16 mouse cellular contexts compared by ENCODE assay signal in genomic region chr5:123997811-123998210, GRCm38 (mm10). TPM values are rescaled to one million over a fixed set of nuclear protein-coding genes. Genes with fewer than 3 reads are reported as not detected.
DNase-seq lines count a peak whose midpoint lies in the region; ATAC-seq and TF ChIP-seq lines count a peak whose summit lies in the region.
"Had no signal": no experiment of that assay in that cellular context is flagged by ENCODE, and none has a peak within 500 bp of the region (broad histone marks: within the 10 kb centered on the region; RNA-seq: fewer than 3 reads in every experiment).

No protein-coding gene starts in this region.

- no peak overlapping the region for H3K4me2 ChIP-seq in forebrain, embryonic 13.5 days
- no peak overlapping the region for H3K4me2 ChIP-seq in midbrain, embryonic 16.5 days (ENCODE audit: low read length)
- H3K4me2 ChIP-seq in hindbrain, postnatal 0 days (ENCODE audit: low read depth, low read length) = no peak overlapping the region
- H3K4me2 ChIP-seq: embryonic facial prominence, embryonic 13.5 days; liver, embryonic 15.5 days had no signal

- no peak for DNase-seq in forebrain, embryonic 10.5 days (ENCODE audit: extremely low spot score, low spot score)
- no peak for DNase-seq in midbrain, embryonic 10.5 days (ENCODE audit: low spot score)
- DNase-seq in ZHBTc4 (ENCODE audit: low read depth, low spot score) = peak; percentile 42
- no peak for DNase-seq in hindbrain, postnatal 0 days (ENCODE audit: low spot score)
- no peak for DNase-seq in lung, postnatal 36 days
- no peak for DNase-seq in lung, postnatal 25 days (ENCODE audit: low spot score)
- DNase-seq: adrenal gland, adult 2 months; heart, adult 2 months; kidney, adult 9 months; thymus, adult 18-20 months had no signal

- peaks cover 30% of the 10 kb centered on the region for H3K36me3 ChIP-seq in forebrain, embryonic 13.5 days (ENCODE audit: poor library complexity, severe bottlenecking)
- H3K36me3 ChIP-seq in forebrain, embryonic 10.5 days (replicated peaks) = peaks cover 29% of the 10 kb centered on the region; the same call in 1 of the 2 replicates
- peaks cover 6% of the 10 kb centered on the region; the same call in 1 of the 2 replicates for H3K36me3 ChIP-seq in midbrain, embryonic 10.5 days
- peaks cover 8% of the 10 kb centered on the region; the same call in 1 of the 2 replicates for H3K36me3 ChIP-seq in midbrain, embryonic 16.5 days (ENCODE audit: control insufficient read depth, insufficient read depth, low read length)
- H3K36me3 ChIP-seq in hindbrain, postnatal 0 days (ENCODE audit: insufficient read depth, low read length) = peaks cover 33% of the 10 kb centered on the region; the same call in 1 of the 2 replicates

- peaks cover 21% of the 10 kb centered on the region for H3K4me1 ChIP-seq in forebrain, embryonic 13.5 days
- peaks cover 18% of the 10 kb centered on the region for H3K4me1 ChIP-seq in forebrain, embryonic 10.5 days
- H3K4me1 ChIP-seq in midbrain, embryonic 10.5 days = peaks cover 23% of the 10 kb centered on the region
- H3K4me1 ChIP-seq in midbrain, embryonic 16.5 days (ENCODE audit: control insufficient read depth, insufficient read depth, low read length) = no peaks in the 10 kb centered on the region
- H3K4me1 ChIP-seq in hindbrain, postnatal 0 days (ENCODE audit: insufficient read depth, low read length) = peaks cover 3% of the 10 kb centered on the region; the same call in 1 of the 2 replicates

- no peak for TF ChIP-seq CTCF in hindbrain, postnatal 0 days (IDR thresholded peaks at IDR 0.05; ENCODE audit: low read depth)

- H3K9ac ChIP-seq in forebrain, embryonic 13.5 days = no peak overlapping the region
- no peak overlapping the region for H3K9ac ChIP-seq in midbrain, embryonic 16.5 days (ENCODE audit: low read depth, low read length)
- no peak overlapping the region for H3K9ac ChIP-seq in hindbrain, postnatal 0 days (replicated peaks; ENCODE audit: low read length)
- H3K9ac ChIP-seq: embryonic facial prominence, embryonic 13.5 days; liver, embryonic 15.5 days had no signal

- H3K4me3 ChIP-seq in forebrain, embryonic 13.5 days = no peak overlapping the region
- no peak overlapping the region for H3K4me3 ChIP-seq in forebrain, embryonic 10.5 days
- no peak overlapping the region for H3K4me3 ChIP-seq in midbrain, embryonic 10.5 days
- no peak overlapping the region for H3K4me3 ChIP-seq in midbrain, embryonic 16.5 days (ENCODE audit: low read depth, low read length)
- no peak overlapping the region for H3K4me3 ChIP-seq in hindbrain, postnatal 0 days (ENCODE audit: low read length)
- H3K4me3 ChIP-seq: embryonic facial prominence, embryonic 13.5 days; heart, adult 2 months; liver, embryonic 15.5 days had no signal

- WGBS in forebrain, embryonic 13.5 days = 64% methylated on average over 16 of the region's 16 CpGs
- WGBS in forebrain, embryonic 10.5 days = 89% methylated on average over 16 of the region's 16 CpGs
- WGBS in midbrain, embryonic 10.5 days = 91% methylated on average over 16 of the region's 16 CpGs
- WGBS in midbrain, embryonic 16.5 days = 63% methylated on average over 15 of the region's 16 CpGs
- 42% methylated on average over 16 of the region's 16 CpGs for WGBS in hindbrain, postnatal 0 days

- no peaks in the 10 kb centered on the region for H3K27me3 ChIP-seq in forebrain, embryonic 13.5 days
- no peaks in the 10 kb centered on the region for H3K27me3 ChIP-seq in forebrain, embryonic 10.5 days (ENCODE audit: poor library complexity, severe bottlenecking)
- no peaks in the 10 kb centered on the region for H3K27me3 ChIP-seq in midbrain, embryonic 10.5 days (ENCODE audit: low read depth, poor library complexity, severe bottlenecking)
- H3K27me3 ChIP-seq in midbrain, embryonic 16.5 days (ENCODE audit: control insufficient read depth, insufficient read depth, low read depth, low read length) = no peaks in the 10 kb centered on the region
- no peaks in the 10 kb centered on the region for H3K27me3 ChIP-seq in hindbrain, postnatal 0 days (ENCODE audit: insufficient read depth, low read length)
- H3K27me3 ChIP-seq: embryonic facial prominence, embryonic 13.5 days; liver, embryonic 15.5 days; Patski had no signal

- no peak for ATAC-seq in forebrain, embryonic 13.5 days
- no peak for ATAC-seq in midbrain, embryonic 16.5 days
- ATAC-seq in hindbrain, postnatal 0 days = no peak
- ATAC-seq: Patski had no signal

- H3K27ac ChIP-seq in forebrain, embryonic 13.5 days = peak overlapping the region; percentile 68
- no peak overlapping the region for H3K27ac ChIP-seq in forebrain, embryonic 10.5 days
- H3K27ac ChIP-seq in midbrain, embryonic 10.5 days (replicated peaks) = peak overlapping the region; percentile 39; the same call in 1 of the 2 replicates
- no peak overlapping the region for H3K27ac ChIP-seq in midbrain, embryonic 16.5 days (ENCODE audit: low read length)
- H3K27ac ChIP-seq in hindbrain, postnatal 0 days = peak overlapping the region; percentile 52
- H3K27ac ChIP-seq: embryonic facial prominence, embryonic 13.5 days; heart, adult 2 months; liver, embryonic 15.5 days; macrophage had no signal

- H3K9me3 ChIP-seq in forebrain, embryonic 13.5 days (replicated peaks) = no peaks in the 10 kb centered on the region
- no peaks in the 10 kb centered on the region for H3K9me3 ChIP-seq in forebrain, embryonic 10.5 days
- H3K9me3 ChIP-seq in midbrain, embryonic 10.5 days (replicated peaks) = no peaks in the 10 kb centered on the region
- no peaks in the 10 kb centered on the region for H3K9me3 ChIP-seq in midbrain, embryonic 16.5 days (replicated peaks; ENCODE audit: control insufficient read depth, low read length, poor library complexity, severe bottlenecking)
- no peaks in the 10 kb centered on the region for H3K9me3 ChIP-seq in hindbrain, postnatal 0 days (ENCODE audit: low read length)
- H3K9me3 ChIP-seq: embryonic facial prominence, embryonic 13.5 days; liver, embryonic 15.5 days had no signal

RNA-seq across cellular contexts. Expression of gene Hip1r, which starts 24.4 kb away (rescaled TPM):
- polyA plus RNA-seq in forebrain, embryonic 13.5 days (2015; fragmentation: Nextera tagmentation; extraction: Ambion mirVana) = 16.2 and 16.8 TPM in 2 replicates
- polyA plus RNA-seq in forebrain, embryonic 10.5 days (2016; fragmentation: Nextera tagmentation; extraction: Ambion mirVana) = 7.7 and 11.1 TPM in 2 replicates
- 6.6 and 9.2 TPM in 2 replicates for polyA plus RNA-seq in midbrain, embryonic 10.5 days (2016; fragmentation: Nextera tagmentation; extraction: Ambion mirVana)
- polyA plus RNA-seq in midbrain, embryonic 16.5 days (2015; fragmentation: Nextera tagmentation; extraction: Ambion mirVana) = 33.5 and 34.3 TPM in 2 replicates
- 46.9 and 65.5 TPM in 2 replicates for total RNA-seq in hindbrain, postnatal 0 days (2014; rRNA removed)
- 32.6 and 33.9 TPM in 2 replicates for polyA plus RNA-seq in hindbrain, postnatal 0 days (2015; fragmentation: Nextera tagmentation; extraction: Ambion mirVana)

RNA-seq across cellular contexts. Expression of gene Vps37b, which starts 34.3 kb away (rescaled TPM):
- 86.5 and 92.2 TPM in 2 replicates for polyA plus RNA-seq in forebrain, embryonic 13.5 days (2015; fragmentation: Nextera tagmentation; extraction: Ambion mirVana)
- polyA plus RNA-seq in forebrain, embryonic 10.5 days (2016; fragmentation: Nextera tagmentation; extraction: Ambion mirVana) = 50.8 and 51.2 TPM in 2 replicates
- polyA plus RNA-seq in midbrain, embryonic 10.5 days (2016; fragmentation: Nextera tagmentation; extraction: Ambion mirVana) = 58.1 and 69.2 TPM in 2 replicates
- 59.5 and 62.0 TPM in 2 replicates for polyA plus RNA-seq in midbrain, embryonic 16.5 days (2015; fragmentation: Nextera tagmentation; extraction: Ambion mirVana)
- total RNA-seq in hindbrain, postnatal 0 days (2014; rRNA removed) = 104 and 110 TPM in 2 replicates
- polyA plus RNA-seq in hindbrain, postnatal 0 days (2015; fragmentation: Nextera tagmentation; extraction: Ambion mirVana) = 94.0 and 95.1 TPM in 2 replicates

Comparison
In these comparisons a context has a peak if more than half of its experiments do, and no peak if none do; other contexts are left out.
1. H3K27ac ChIP-seq: peak in forebrain, embryonic 13.5 days (single experiment), midbrain, embryonic 10.5 days (single experiment) and hindbrain, postnatal 0 days (single experiment); none in forebrain, embryonic 10.5 days (single experiment) and midbrain, embryonic 16.5 days (single experiment).